Mouse (Mus musculus) hindbrain, embryonic 14.5 days (tissue): Measurements from ENCODE around the gene Qpctl. TPM values are rescaled to one million over a fixed set of nuclear protein-coding genes. Genes with fewer than 3 reads are reported as not detected.
A peak's percentile ranks its signal among the peaks of the same experiment; 100 is the strongest.

Experiments
- ATAC-seq: fragments of 200-750 bp; cut with Nextera tagmentation; 2 replicates; pipeline ENCODE4 v1.8.0; 2017; ENCODE audit warnings: moderate number of reproducible peaks, mild to moderate bottlenecking, moderate TSS enrichment, moderate library complexity; ENCODE audit not compliant: low FRiP score
- DNase-seq: peaks from one replicate; pipeline ENCODE4 v3.0.0-alpha.2; 2015; ENCODE audit warnings: low spot score
- H3K27ac ChIP-seq: fragments of 300-500 bp; sonication (generic); 2 replicates; pipeline ENCODE4 v1.5.1; 2014; ENCODE audit warnings: mild to moderate bottlenecking, moderate library complexity
- H3K27me3 ChIP-seq: fragments of 300-500 bp; sonication (generic); 2 replicates; pipeline ENCODE4 v1.6.1; 2014; ENCODE audit warnings: mild to moderate bottlenecking, low read length, mixed read lengths; ENCODE audit not compliant: control insufficient read depth, insufficient read depth
- H3K36me3 ChIP-seq: fragments of 300-500 bp; sonication (generic); replicated peaks from 2 replicates; pipeline ENCODE4 v1.6.1; 2014; ENCODE audit not compliant: control insufficient read depth, insufficient read depth
- H3K4me1 ChIP-seq: fragments of 300-500 bp; sonication (generic); replicated peaks from 2 replicates; pipeline ENCODE4 v1.6.1; 2014; ENCODE audit warnings: antibody characterized with exemption, low read length, mixed read lengths; ENCODE audit not compliant: control insufficient read depth, insufficient read depth
- H3K4me2 ChIP-seq: fragments of 300-500 bp; sonication (generic); replicated peaks from 2 replicates; pipeline ENCODE4 v1.6.1; 2014; ENCODE audit warnings: mild to moderate bottlenecking, moderate library complexity
- H3K4me3 ChIP-seq: fragments of 300-500 bp; sonication (generic); replicated peaks from 2 replicates; pipeline ENCODE4 v1.5.1; 2014; ENCODE audit warnings: mild to moderate bottlenecking, low read length
- H3K9ac ChIP-seq: fragments of 300-500 bp; sonication (generic); 2 replicates; pipeline ENCODE4 v1.6.1; 2014
- H3K9me3 ChIP-seq: fragments of 300-500 bp; sonication (generic); 2 replicates; pipeline ENCODE4 v1.6.1; 2016; ENCODE audit warnings: low read length; ENCODE audit not compliant: control insufficient read depth
- WGBS: fragments of 180-500 bp; shearing (Covaris S2); extraction: QIAGEN DNeasy Blood & Tissue Kit; methylation state at CpG from one replicate; pipeline ENCODE4 v1.1.7; 2014; 5-methylcytosine and 5-hydroxymethylcytosine counted together
- microRNA counts: library from miRNA; unstranded; fragments of <30 nt; microRNA quantifications from one replicate; lab custom pipeline; 2016
- microRNA-seq: library from miRNA; unstranded; fragments of <30 nt; microRNA quantifications from one replicate; pipeline ENCODE4, GENCODE M21; 2016
- polyA plus RNA-seq: library from polyadenylated mRNA; unstranded; fragments of >200 nt; fragmentation: Nextera tagmentation; extraction: Ambion mirVana; gene quantifications from 2 replicates; pipeline ENCODE4 v1.2.1, GENCODE M21; 2014

Gene Qpctl
- polyA plus RNA-seq, 1 experiment from 2014 or later: 19.1 TPM

DNA sequence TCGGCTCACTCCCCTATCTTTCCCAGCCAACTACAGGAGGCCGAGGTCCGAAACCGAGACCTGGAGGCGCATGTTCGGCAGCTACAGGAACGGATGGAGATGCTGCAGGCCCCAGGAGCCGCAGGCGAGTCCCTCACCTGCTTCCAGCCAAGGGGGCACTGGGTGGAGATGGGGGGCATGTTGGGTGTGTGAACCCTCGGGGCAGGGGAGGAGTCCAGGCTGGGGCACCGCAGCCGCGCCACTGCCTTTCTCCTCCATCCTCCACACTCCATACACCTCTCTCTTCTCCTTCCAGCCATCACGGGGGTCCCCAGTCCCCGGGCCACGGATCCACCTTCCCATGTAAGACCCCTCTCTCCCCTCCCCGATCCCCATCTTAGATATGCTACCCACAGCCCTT is 57.2 kb downstream of the Qpctl start:
- no peak for ATAC-seq
- H3K9ac ChIP-seq: no peak overlapping the region
- no peak overlapping the region for H3K4me2 ChIP-seq
- H3K9me3 ChIP-seq: no peaks in the 10 kb centered on the region
- H3K27ac ChIP-seq: no peak overlapping the region
- 38% methylated on average over 17 of the region's 17 CpGs for WGBS
- no peak for DNase-seq
- H3K36me3 ChIP-seq: peaks cover 52% of the 10 kb centered on the region
- H3K4me1 ChIP-seq: peaks cover 28% of the 10 kb centered on the region; the same call in 1 of the 2 replicates
- peaks cover 30% of the 10 kb centered on the region for H3K27me3 ChIP-seq
- H3K4me3 ChIP-seq: no peak overlapping the region

MicroRNAs within 50 kb of the gene (microRNA counts, 519-probe panel; counts per million panel counts)
- microRNA mmu-miR-330 (lab: Ali Mortazavi, UCI): not detected

Small RNAs within 50 kb of the gene (microRNA-seq; reads per million reads assigned to microRNA genes)
- 555 reads per million, percentile 72 among the genes with 10 or more reads in this experiment for gene Mir330

Other genes starting within 250 kb of the Qpctl start
- 23.9 and 24.0 TPM in 2 replicates for gene Ccdc61, start 238.9 kb downstream of the Qpctl start, polyA plus RNA-seq
- 15.4 and 16.3 TPM in 2 replicates for gene Nova2, start 223.4 kb downstream of the Qpctl start, polyA plus RNA-seq
- 0.52 and 0.69 TPM in 2 replicates for gene Nanos2, start 161.9 kb downstream of the Qpctl start, polyA plus RNA-seq
- 6.7 and 7.4 TPM in 2 replicates for gene Mypop, start 158.0 kb downstream of the Qpctl start, polyA plus RNA-seq
- 32.4 and 38.1 TPM in 2 replicates for gene Irf2bp1, start 145.2 kb downstream of the Qpctl start, polyA plus RNA-seq
- not detected in 2 replicates for gene Foxa3, start 125.8 kb downstream of the Qpctl start, polyA plus RNA-seq
- gene Sympk, start 124.9 kb downstream of the Qpctl start, polyA plus RNA-seq: 18.7 and 18.8 TPM in 2 replicates
- 0.27 and 0.43 TPM in 2 replicates for gene Rsph6a, start 94.6 kb downstream of the Qpctl start, polyA plus RNA-seq
- 32.0 and 35.0 TPM in 2 replicates for gene Dmwd, start 73.1 kb downstream of the Qpctl start, polyA plus RNA-seq
- 8.2 and 8.9 TPM in 2 replicates for gene Dmpk, start 65.4 kb downstream of the Qpctl start, polyA plus RNA-seq
- 2.3 and 2.5 TPM in 2 replicates for gene Six5, start 54.7 kb downstream of the Qpctl start, polyA plus RNA-seq
- gene Gm4969, start 30.9 kb downstream of the Qpctl start, polyA plus RNA-seq: 6.7 and 7.7 TPM in 2 replicates
- gene Fbxo46, start 29.4 kb downstream of the Qpctl start, polyA plus RNA-seq: 10.9 and 11.9 TPM in 2 replicates
- 104 and 110 TPM in 2 replicates for gene Snrpd2, start 431 bp upstream of the Qpctl start, polyA plus RNA-seq
- gene Gipr, start 16.8 kb upstream of the Qpctl start, polyA plus RNA-seq: 0.62 and 1.1 TPM in 2 replicates
- 3.4 and 3.6 TPM in 2 replicates for gene Eml2, start 27.1 kb upstream of the Qpctl start, polyA plus RNA-seq
- 3.1 and 3.2 TPM in 2 replicates for gene Gpr4, start 63.2 kb upstream of the Qpctl start, polyA plus RNA-seq
- gene Opa3, start 79.0 kb upstream of the Qpctl start, polyA plus RNA-seq: 34.1 and 36.6 TPM in 2 replicates
- 32.7 and 35.3 TPM in 2 replicates for gene Vasp, start 122.5 kb upstream of the Qpctl start, polyA plus RNA-seq
- gene Ppm1n, start 130.8 kb upstream of the Qpctl start, polyA plus RNA-seq: 0.74 and 1.0 TPM in 2 replicates
- gene Rtn2, start 133.3 kb upstream of the Qpctl start, polyA plus RNA-seq: 106 and 112 TPM in 2 replicates
- 0.12 TPM in 1 of 2 replicates, not detected in the other for gene Fosb, start 160.8 kb upstream of the Qpctl start, polyA plus RNA-seq
- gene Ercc1, start 195.5 kb upstream of the Qpctl start, polyA plus RNA-seq: 82.6 and 86.1 TPM in 2 replicates
- 17.0 TPM in 2 replicates for gene Cd3eap, start 210.2 kb upstream of the Qpctl start, polyA plus RNA-seq
- gene Ppp1r13l, start 210.5 kb upstream of the Qpctl start, polyA plus RNA-seq: 2.4 and 2.6 TPM in 2 replicates
- gene Ercc2, start 232.7 kb upstream of the Qpctl start, polyA plus RNA-seq: 15.6 and 16.5 TPM in 2 replicates